Mouse (Mus musculus): Measurements from ENCODE around the gene Slc4a5. TPM values are rescaled to one million over a fixed set of nuclear protein-coding genes. Genes with fewer than 3 reads are reported as not detected.
A peak's percentile ranks its signal among the peaks of the same experiment; 100 is the strongest.

The Slc4a5 gene
- polyA plus RNA-seq, 1 experiment: not detected

- Histone ChIP-seq H3K4me3 (ENCODE audit: insufficient read depth, low read depth, low read length) (no peak overlapping the region), H3K4me1 (ENCODE audit: control insufficient read depth, insufficient read depth, insufficient read length, low read length) (no peaks in the 10 kb centered on the region), H3K27ac (replicated peaks; ENCODE audit: low read depth, low read length) (no peak overlapping the region)
Observed at GRCm38 (mm10) chr6:83312021-83312420, 92.4 kb downstream of the Slc4a5 start.

GRCm38 (mm10) chr6:83312514-83312913 lies 92.9 kb downstream of the Slc4a5 start:
- Histone ChIP-seq H3K4me3 (ENCODE audit: insufficient read depth, low read depth, low read length) (no peak overlapping the region), H3K4me1 (ENCODE audit: control insufficient read depth, insufficient read depth, insufficient read length, low read length) (no peaks in the 10 kb centered on the region), H3K27ac (replicated peaks; ENCODE audit: low read depth, low read length) (no peak overlapping the region)

GRCm38 (mm10) chr6:83315293-83315692 lies 95.7 kb downstream of the Slc4a5 start:
- H3K4me1 ChIP-seq (ENCODE audit: control insufficient read depth, insufficient read depth, insufficient read length, low read length): no peaks in the 10 kb centered on the region
- H3K27ac ChIP-seq (replicated peaks; ENCODE audit: low read depth, low read length): no peak overlapping the region
- H3K4me3 ChIP-seq (ENCODE audit: insufficient read depth, low read depth, low read length): no peak overlapping the region

- no peak overlapping the region for H3K27ac ChIP-seq (replicated peaks; ENCODE audit: low read depth, low read length)
- no peaks in the 10 kb centered on the region for H3K4me1 ChIP-seq (ENCODE audit: control insufficient read depth, insufficient read depth, insufficient read length, low read length)
- no peak overlapping the region for H3K4me3 ChIP-seq (ENCODE audit: insufficient read depth, low read depth, low read length)
Observed at GRCm38 (mm10) chr6:83316022-83316421, 96.4 kb downstream of the Slc4a5 start.

GRCm38 (mm10) chr6:83317108-83317741 lies 97.6 kb downstream of the Slc4a5 start:
- H3K4me3 ChIP-seq (ENCODE audit: insufficient read depth, low read depth, low read length): peak overlapping the region; percentile 94
- no peak overlapping the region for H3K27ac ChIP-seq (replicated peaks; ENCODE audit: low read depth, low read length)

GRCm38 (mm10) chr6:83321927-83322326 lies 102.3 kb downstream of the Slc4a5 start:
- Histone ChIP-seq H3K4me1 (ENCODE audit: control insufficient read depth, insufficient read depth, insufficient read length, low read length) (0 out of 2 replicates have a peak, but pooled peaks cover 2% of the 10 kb centered on the region), H3K27ac (replicated peaks; ENCODE audit: low read depth, low read length) (no peak overlapping the region), H3K4me3 (ENCODE audit: insufficient read depth, low read depth, low read length) (no peak overlapping the region)

More at GRCm38 (mm10) chr6:83317108-83317741, 97.6 kb downstream of the Slc4a5 start:
- H3K4me1 ChIP-seq (ENCODE audit: control insufficient read depth, insufficient read depth, insufficient read length, low read length): no peaks in the 10 kb centered on the region

GRCm38 (mm10) chr6:83322794-83323193 lies 103.2 kb downstream of the Slc4a5 start:
- Histone ChIP-seq H3K4me1 (ENCODE audit: control insufficient read depth, insufficient read depth, insufficient read length, low read length) (0 out of 2 replicates have a peak, but pooled peaks cover 2% of the 10 kb centered on the region), H3K27ac (replicated peaks; ENCODE audit: low read depth, low read length) (no peak overlapping the region), H3K4me3 (ENCODE audit: insufficient read depth, low read depth, low read length) (no peak overlapping the region)

GRCm38 (mm10) chr6:83323652-83324419 lies 104.2 kb downstream of the Slc4a5 start:
- H3K4me1 ChIP-seq (ENCODE audit: control insufficient read depth, insufficient read depth, insufficient read length, low read length): 0 out of 2 replicates have a peak, but pooled peaks cover 2% of the 10 kb centered on the region
- no peak overlapping the region for H3K4me3 ChIP-seq (ENCODE audit: insufficient read depth, low read depth, low read length)
- H3K27ac ChIP-seq (replicated peaks; ENCODE audit: low read depth, low read length): 0 out of 2 replicates have a peak overlapping the region, but pooled peaks have one; percentile 44

GRCm38 (mm10) chr6:83325525-83326393 lies 106.1 kb downstream of the Slc4a5 start, which contains the start of the genes Mthfd2 and Mob1a:
Mthfd2 (minus strand) TSS chr6:83325908.
Mob1a (plus strand) TSS chr6:83326016.
- H3K27ac ChIP-seq (replicated peaks; ENCODE audit: low read depth, low read length): peak within 1 kb of the TSS; percentile 92
- H3K4me3 ChIP-seq (ENCODE audit: insufficient read depth, low read depth, low read length): peak within 1 kb of the TSS; percentile 89

GRCm38 (mm10) chr6:83326394-83326736 lies 106.7 kb downstream of the Slc4a5 start:
- Histone ChIP-seq H3K4me3 (ENCODE audit: insufficient read depth, low read depth, low read length) (peak overlapping the region; percentile 89), H3K27ac (replicated peaks; ENCODE audit: low read depth, low read length) (peak overlapping the region; percentile 29), H3K4me1 (ENCODE audit: control insufficient read depth, insufficient read depth, insufficient read length, low read length) (0 out of 2 replicates have a peak, but pooled peaks cover 2% of the 10 kb centered on the region)

More at GRCm38 (mm10) chr6:83325525-83326393, 106.1 kb downstream of the Slc4a5 start, which contains the start of the genes Mthfd2 and Mob1a:
- H3K4me1 ChIP-seq (ENCODE audit: control insufficient read depth, insufficient read depth, insufficient read length, low read length): 0 out of 2 replicates have a peak, but pooled peaks cover 2% of the 10 kb centered on the region

- peak overlapping the region; percentile 89 for H3K4me3 ChIP-seq (ENCODE audit: insufficient read depth, low read depth, low read length)
- H3K4me1 ChIP-seq (ENCODE audit: control insufficient read depth, insufficient read depth, insufficient read length, low read length): 0 out of 2 replicates have a peak, but pooled peaks cover 2% of the 10 kb centered on the region
- H3K27ac ChIP-seq (replicated peaks; ENCODE audit: low read depth, low read length): no peak overlapping the region
Observed at GRCm38 (mm10) chr6:83326761-83327160, 107.1 kb downstream of the Slc4a5 start.

GRCm38 (mm10) chr6:83327591-83328190 lies 108.1 kb downstream of the Slc4a5 start:
- no peak overlapping the region for H3K4me3 ChIP-seq (ENCODE audit: insufficient read depth, low read depth, low read length)
- 0 out of 2 replicates have a peak, but pooled peaks cover 2% of the 10 kb centered on the region for H3K4me1 ChIP-seq (ENCODE audit: control insufficient read depth, insufficient read depth, insufficient read length, low read length)
- no peak overlapping the region for H3K27ac ChIP-seq (replicated peaks; ENCODE audit: low read depth, low read length)

- Histone ChIP-seq H3K4me1 (ENCODE audit: control insufficient read depth, insufficient read depth, insufficient read length, low read length) (no peaks in the 10 kb centered on the region), H3K27ac (replicated peaks; ENCODE audit: low read depth, low read length) (no peak overlapping the region), H3K4me3 (ENCODE audit: insufficient read depth, low read depth, low read length) (no peak overlapping the region)
Observed at GRCm38 (mm10) chr6:83341387-83341786, 121.8 kb downstream of the Slc4a5 start.

GRCm38 (mm10) chr6:83342957-83343356 lies 123.3 kb downstream of the Slc4a5 start:
- no peak overlapping the region for H3K27ac ChIP-seq (replicated peaks; ENCODE audit: low read depth, low read length)
- H3K4me3 ChIP-seq (ENCODE audit: insufficient read depth, low read depth, low read length): no peak overlapping the region
- no peaks in the 10 kb centered on the region for H3K4me1 ChIP-seq (ENCODE audit: control insufficient read depth, insufficient read depth, insufficient read length, low read length)
